Mouse (Mus musculus) forebrain, postnatal 0 days (tissue): ENCODE measurements around the gene Dcaf12l1. TPM values are rescaled to one million over a fixed set of nuclear protein-coding genes. Genes with fewer than 3 reads are reported as not detected.
"Not testable (repeated sequence)": the region's sequence is repeated elsewhere in the genome, so short reads cannot be mapped to it uniquely, and the experiment has no call there.

Source experiments
- ATAC-seq: fragments of 200-750 bp; cut with Nextera tagmentation; 2 replicates; pipeline ENCODE4 v1.8.0; 2017; ENCODE audit warnings: mild to moderate bottlenecking, moderate library complexity
- DNase-seq: peaks from one replicate; pipeline ENCODE4 v3.0.0-alpha.2; 2015
- H3K27ac ChIP-seq: fragments of 300-500 bp; sonication (generic); 2 replicates; pipeline ENCODE4 v1.5.1; 2014; ENCODE audit warnings: low read depth, mild to moderate bottlenecking, antibody characterized with exemption, low read length, moderate library complexity, mixed read lengths
- H3K27me3 ChIP-seq: fragments of 300-500 bp; sonication (generic); 2 replicates; pipeline ENCODE4 v1.6.1; 2014; ENCODE audit warnings: mild to moderate bottlenecking, low read length, mixed read lengths; ENCODE audit not compliant: insufficient read depth
- H3K36me3 ChIP-seq: fragments of 300-500 bp; sonication (generic); 2 replicates; pipeline ENCODE4 v1.6.1; 2014; ENCODE audit warnings: mild to moderate bottlenecking, moderate library complexity; ENCODE audit not compliant: insufficient read depth
- H3K4me1 ChIP-seq: fragments of 300-500 bp; sonication (generic); 2 replicates; pipeline ENCODE4 v1.6.1; 2014; ENCODE audit warnings: antibody characterized with exemption; ENCODE audit not compliant: insufficient read depth
- H3K4me2 ChIP-seq: fragments of 300-500 bp; sonication (generic); 2 replicates; pipeline ENCODE4 v1.6.1; 2014; ENCODE audit warnings: low read depth, mild to moderate bottlenecking, moderate library complexity
- H3K4me3 ChIP-seq: fragments of 300-500 bp; sonication (generic); 2 replicates; pipeline ENCODE4 v1.5.1; 2014; ENCODE audit warnings: low read depth, low read length, mixed read lengths
- H3K9ac ChIP-seq: fragments of 300-500 bp; sonication (generic); 2 replicates; pipeline ENCODE4 v1.6.1; 2014; ENCODE audit warnings: mild to moderate bottlenecking
- H3K9me3 ChIP-seq: fragments of 300-500 bp; sonication (generic); 2 replicates; pipeline ENCODE4 v1.6.1; 2016; ENCODE audit warnings: low read length
- CTCF ChIP-seq: sonication (generic); IDR thresholded peaks from 2 replicates; pipeline ENCODE4 v1.5.1; 2016; ENCODE audit warnings: antibody characterized with exemption, control low read depth, low read depth
- WGBS: fragments of 180-500 bp; shearing (Covaris S2); extraction: QIAGEN DNeasy Blood & Tissue Kit; methylation state at CpG from one replicate; pipeline ENCODE4 v1.1.7; 2014; 5-methylcytosine and 5-hydroxymethylcytosine counted together
- polyA plus RNA-seq: library from polyadenylated mRNA; unstranded; fragments of >200 nt; fragmentation: Nextera tagmentation; extraction: Ambion mirVana; gene quantifications from 2 replicates; pipeline ENCODE4 v1.2.1, GENCODE M21; 2015
- total RNA-seq: library from RNA; depleted of rRNA; stranded (reverse); fragments of >200 nt; gene quantifications from 2 replicates; pipeline ENCODE4 v1.2.3, GENCODE M21; 2014; rRNA removed

The Dcaf12l1 gene
- total RNA-seq: 19.1 and 21.1 TPM in 2 replicates
- polyA plus RNA-seq: 8.1 and 11.9 TPM in 2 replicates

- H3K4me2 ChIP-seq: peak within 1 kb of the TSS; percentile 60
- DNase-seq (peak; percentile 63), ATAC-seq (peak; percentile 92)
- peak; percentile 53; the same call in 1 of the 2 replicates for TF ChIP-seq CTCF
- no peaks in the 10 kb centered on the region for H3K4me1 ChIP-seq
- H3K27me3 ChIP-seq: no peaks in the 10 kb centered on the region
- no peaks in the 10 kb centered on the region for H3K36me3 ChIP-seq
- no peaks in the 10 kb centered on the region for H3K9me3 ChIP-seq
- WGBS: 28% methylated on average over 42 of the region's 47 CpGs
- H3K4me3 ChIP-seq: peak within 1 kb of the TSS; percentile 49
- H3K9ac ChIP-seq: peak within 1 kb of the TSS; percentile 75
- peak within 1 kb of the TSS; percentile 50 for H3K27ac ChIP-seq
Observed at GRCm38 (mm10) chrX:44789761-44790411, at the start of gene Dcaf12l1. Gene Dcaf12l1 (minus strand): TSS chrX:44790197.

DNA sequence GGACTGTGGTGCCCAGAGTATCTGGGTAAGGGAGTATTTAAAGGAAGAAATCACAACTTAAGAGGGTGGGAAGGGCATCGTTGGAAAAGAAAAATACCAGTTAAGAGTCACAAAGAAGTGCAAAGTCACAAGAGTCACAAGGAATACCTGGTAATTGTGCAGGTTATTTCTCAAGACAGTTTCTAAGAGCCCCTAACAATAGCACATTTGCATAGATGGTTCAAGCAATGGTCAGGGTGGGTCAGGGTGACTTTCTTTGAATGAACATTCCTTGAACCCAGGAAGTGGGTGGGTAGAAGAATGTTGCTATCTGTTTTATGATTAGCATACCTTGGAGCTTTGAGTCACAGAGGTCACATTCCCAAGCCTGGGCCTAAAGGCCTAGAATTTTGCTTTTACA lies 19.4 kb upstream of the Dcaf12l1 start:
- H3K4me2 ChIP-seq, H3K9ac ChIP-seq, H3K36me3 ChIP-seq, H3K9me3 ChIP-seq, H3K4me3 ChIP-seq, DNase-seq, ATAC-seq, H3K27ac ChIP-seq, H3K27me3 ChIP-seq, H3K4me1 ChIP-seq: not testable (repeated sequence)
- 52% methylated on average over 1 of the region's 1 CpGs for WGBS

GRCm38 (mm10) chrX:44789036-44789760 lies 799 bp downstream of the Dcaf12l1 start:
- H3K4me3 ChIP-seq: peak overlapping the region; percentile 49
- peak overlapping the region; percentile 60 for H3K4me2 ChIP-seq
- DNase-seq (peak; percentile 13), ATAC-seq (peak; percentile 35)
- no peak for TF ChIP-seq CTCF
- H3K4me1 ChIP-seq: no peaks in the 10 kb centered on the region
- no peaks in the 10 kb centered on the region for H3K36me3 ChIP-seq
- peak overlapping the region; percentile 50; the same call in 1 of the 2 replicates for H3K27ac ChIP-seq
- WGBS: 39% methylated on average over 34 of the region's 36 CpGs
- H3K9me3 ChIP-seq: no peaks in the 10 kb centered on the region
- peak overlapping the region; percentile 75 for H3K9ac ChIP-seq
- no peaks in the 10 kb centered on the region for H3K27me3 ChIP-seq
